Mouse (Mus musculus) hindbrain, postnatal 0 days (tissue): Measurements from ENCODE around the gene Atp8a2. TPM values are rescaled to one million over a fixed set of nuclear protein-coding genes. Genes with fewer than 3 reads are reported as not detected.
A peak's percentile ranks its signal among the peaks of the same experiment; 100 is the strongest.

Source experiments
- ATAC-seq: fragments of 200-750 bp; cut with Nextera tagmentation; 2 replicates; pipeline ENCODE4 v1.8.0; 2017; ENCODE audit warnings: mild to moderate bottlenecking, moderate TSS enrichment, moderate library complexity
- DNase-seq: peaks from one replicate; pipeline ENCODE4 v3.0.0-alpha.2; 2015; ENCODE audit warnings: low spot score
- H3K27ac ChIP-seq: fragments of 300-500 bp; sonication (generic); 2 replicates; pipeline ENCODE4 v1.5.1; 2014; ENCODE audit warnings: mild to moderate bottlenecking
- H3K27me3 ChIP-seq: fragments of 300-500 bp; sonication (generic); 2 replicates; pipeline ENCODE4 v1.6.1; 2014; ENCODE audit warnings: low read length, mixed read lengths; ENCODE audit not compliant: insufficient read depth
- H3K36me3 ChIP-seq: fragments of 300-500 bp; sonication (generic); 2 replicates; pipeline ENCODE4 v1.6.1; 2014; ENCODE audit warnings: low read length, mixed read lengths; ENCODE audit not compliant: insufficient read depth
- H3K4me1 ChIP-seq: fragments of 300-500 bp; sonication (generic); 2 replicates; pipeline ENCODE4 v1.6.1; 2014; ENCODE audit warnings: antibody characterized with exemption, low read length, mixed read lengths; ENCODE audit not compliant: insufficient read depth
- H3K4me2 ChIP-seq: fragments of 300-500 bp; sonication (generic); 2 replicates; pipeline ENCODE4 v1.6.1; 2014; ENCODE audit warnings: low read depth, mild to moderate bottlenecking, low read length, moderate library complexity, mixed read lengths
- H3K4me3 ChIP-seq: fragments of 300-500 bp; sonication (generic); 2 replicates; pipeline ENCODE4 v1.5.1; 2014; ENCODE audit warnings: low read length
- H3K9ac ChIP-seq: fragments of 300-500 bp; sonication (generic); replicated peaks from 2 replicates; pipeline ENCODE4 v1.6.1; 2014; ENCODE audit warnings: mild to moderate bottlenecking, low read length, moderate library complexity, mixed read lengths
- H3K9me3 ChIP-seq: fragments of 300-500 bp; sonication (generic); 2 replicates; pipeline ENCODE4 v1.6.1; 2016; ENCODE audit warnings: low read length, mixed read lengths
- CTCF ChIP-seq: IDR thresholded peaks from 2 replicates; pipeline ENCODE4 v1.5.1; 2016; ENCODE audit warnings: antibody characterized with exemption, control low read depth, low read depth
- WGBS: fragments of 180-500 bp; shearing (Covaris S2); extraction: QIAGEN DNeasy Blood & Tissue Kit; methylation state at CpG from one replicate; pipeline ENCODE4 v1.1.7; 2014; 5-methylcytosine and 5-hydroxymethylcytosine counted together
- polyA plus RNA-seq: library from polyadenylated mRNA; unstranded; fragments of >200 nt; fragmentation: Nextera tagmentation; extraction: Ambion mirVana; gene quantifications from 2 replicates; pipeline ENCODE4 v1.2.1, GENCODE M21; 2015
- total RNA-seq: library from RNA; depleted of rRNA; stranded (reverse); fragments of >200 nt; gene quantifications from 2 replicates; pipeline ENCODE4 v1.2.3, GENCODE M21; 2014

Atp8a2 gene
- total and polyA plus RNA-seq, 2 experiments from 2014 or later: 29.1 to 41.7 TPM

DNA sequence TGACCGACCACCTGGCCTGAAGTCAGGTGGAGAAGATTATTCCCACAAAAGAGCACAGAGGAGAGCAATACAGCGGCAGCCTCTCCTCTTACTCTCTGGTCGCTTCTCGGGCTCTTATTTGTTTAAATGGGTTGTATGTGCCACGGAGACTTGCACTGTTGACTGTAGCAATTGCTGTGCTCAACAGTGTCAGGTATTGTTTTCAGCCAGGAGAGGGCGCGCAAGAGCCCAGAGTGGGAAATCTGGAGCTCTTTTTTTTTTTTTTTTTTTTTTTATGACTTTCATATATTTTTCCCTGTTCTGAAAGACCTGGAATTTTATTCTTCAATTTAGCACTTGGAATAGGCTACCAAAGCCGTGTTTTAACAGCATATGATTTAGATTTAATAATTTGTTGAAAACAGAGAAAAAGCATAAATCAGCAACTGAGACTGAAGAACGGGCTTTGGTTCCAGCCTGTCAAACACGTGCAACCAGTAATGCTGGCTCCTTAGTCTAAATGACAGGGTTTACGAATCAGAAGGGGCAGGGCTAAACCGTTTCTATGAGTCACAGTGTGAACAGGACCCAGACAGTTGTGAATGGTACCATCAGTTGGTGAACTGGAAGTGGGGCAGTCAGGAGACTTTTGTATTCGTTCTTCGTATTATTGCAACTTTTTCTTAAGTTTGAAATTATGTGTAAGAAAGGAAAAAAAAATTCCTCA lies 583.9 kb downstream of the Atp8a2 start:
- Histone ChIP-seq H3K9ac (no peak overlapping the region), H3K4me1 (no peaks in the 10 kb centered on the region), H3K27me3 (no peaks in the 10 kb centered on the region), H3K36me3 (no peaks in the 10 kb centered on the region), H3K9me3 (no peaks in the 10 kb centered on the region), H3K4me2 (no peak overlapping the region), H3K27ac (no peak overlapping the region), H3K4me3 (no peak overlapping the region)
- TF ChIP-seq CTCF: peak; percentile 77
- DNase-seq (peak; percentile 82), ATAC-seq (no peak)
- 49% methylated on average over 14 of the region's 14 CpGs for WGBS

DNA sequence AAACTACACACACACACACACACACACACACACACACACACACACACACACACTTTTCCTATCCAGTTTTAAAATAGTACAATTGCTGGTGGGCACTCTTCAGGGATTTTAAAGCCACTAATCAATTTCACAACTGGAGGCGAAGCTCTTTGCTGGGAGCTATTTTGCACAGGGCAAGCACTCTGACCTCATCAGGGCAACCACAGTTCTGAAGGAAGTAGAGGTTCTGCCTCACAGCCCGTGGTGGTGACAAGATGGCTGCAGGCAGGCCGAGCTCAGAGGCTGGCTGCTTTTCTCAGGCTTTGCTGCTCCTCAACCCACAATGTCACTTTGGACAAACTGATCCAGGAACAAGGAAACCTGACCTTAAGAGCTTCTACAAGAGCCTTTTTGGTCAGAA lies 590.0 kb downstream of the Atp8a2 start:
- Histone ChIP-seq H3K4me1 (no peaks in the 10 kb centered on the region), H3K4me3 (no peak overlapping the region), H3K27ac (no peak overlapping the region), H3K4me2 (no peak overlapping the region), H3K36me3 (no peaks in the 10 kb centered on the region), H3K9ac (no peak overlapping the region), H3K27me3 (0 out of 2 replicates have a peak, but pooled peaks cover 4% of the 10 kb centered on the region), H3K9me3 (no peaks in the 10 kb centered on the region)
- TF ChIP-seq CTCF: no peak
- no peak for ATAC-seq
- no peak for DNase-seq
- 55% methylated on average over 3 of the region's 3 CpGs for WGBS

DNA sequence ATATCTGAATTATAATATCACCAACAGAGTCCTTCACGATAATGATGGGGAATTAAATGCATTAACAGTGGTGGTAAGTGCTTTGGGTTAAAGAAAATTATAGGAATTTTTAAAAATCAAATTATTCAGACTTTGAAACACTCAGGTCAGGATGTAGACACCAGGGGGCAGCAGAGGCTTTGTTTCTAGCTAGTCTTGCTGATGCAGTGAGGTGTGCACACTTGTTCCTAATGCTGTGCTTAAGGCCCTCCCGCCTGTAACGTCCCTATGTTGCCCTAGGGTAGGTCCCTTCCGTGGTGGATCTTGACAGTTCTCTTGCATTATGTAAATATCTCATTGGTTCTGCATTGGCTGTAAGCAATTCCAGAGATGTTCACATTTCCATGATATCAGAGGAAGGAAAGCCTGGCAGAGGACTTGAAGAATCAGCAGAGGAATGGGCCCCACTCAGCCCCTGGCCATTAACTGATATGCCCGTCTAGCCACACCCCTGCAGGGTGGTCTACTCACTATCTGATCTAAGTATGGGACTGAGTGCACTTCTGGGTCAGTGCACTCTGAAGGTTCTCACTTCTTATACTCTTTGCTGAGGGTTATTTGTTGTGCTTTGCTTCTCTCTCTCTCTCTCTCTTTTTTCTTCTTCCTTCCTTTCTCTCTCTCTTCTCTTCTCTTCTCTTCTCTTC lies 591.2 kb downstream of the Atp8a2 start:
- 18% methylated on average over 5 of the region's 5 CpGs for WGBS
- ATAC-seq (peak; percentile 70), DNase-seq (peak; percentile 85)
- H3K9me3 ChIP-seq: no peaks in the 10 kb centered on the region
- no peaks in the 10 kb centered on the region for H3K4me1 ChIP-seq
- no peak overlapping the region for H3K4me2 ChIP-seq
- H3K36me3 ChIP-seq: no peaks in the 10 kb centered on the region
- no peak overlapping the region for H3K4me3 ChIP-seq
- H3K9ac ChIP-seq: no peak overlapping the region
- 0 out of 2 replicates have a peak, but pooled peaks cover 8% of the 10 kb centered on the region for H3K27me3 ChIP-seq
- peak; percentile 77 for TF ChIP-seq CTCF
- no peak overlapping the region for H3K27ac ChIP-seq

DNA sequence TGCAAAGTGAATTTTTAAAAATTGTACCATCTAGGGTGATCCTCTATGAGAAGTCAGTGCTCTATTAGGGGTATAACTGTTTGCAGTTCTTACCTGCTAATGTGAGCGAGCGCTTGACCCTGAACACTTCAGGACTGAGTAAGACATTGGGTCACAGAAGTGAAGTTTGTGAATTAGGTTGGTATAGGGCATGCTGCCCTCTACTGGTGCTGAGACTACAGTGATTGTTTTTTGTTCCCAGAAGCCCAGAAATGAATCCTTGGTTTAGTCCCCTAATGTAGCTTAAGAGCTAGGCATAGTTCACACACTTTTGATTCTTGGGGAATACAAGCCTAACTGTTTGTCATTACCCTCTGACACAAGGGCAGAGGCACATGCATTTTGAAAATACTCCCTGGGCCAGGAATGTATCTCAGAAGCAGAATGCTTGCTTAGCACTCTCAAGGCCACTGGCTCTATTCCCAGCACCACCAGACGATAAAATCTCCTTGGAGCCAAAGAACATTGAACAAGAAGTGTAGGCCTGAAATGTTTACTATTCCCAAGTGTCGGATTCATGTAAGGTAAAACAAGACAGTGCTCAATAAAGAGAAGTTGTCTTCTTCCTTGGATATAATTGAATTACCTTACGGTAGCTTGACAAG lies 592.9 kb downstream of the Atp8a2 start:
- DNase-seq (peak; percentile 50), ATAC-seq (no peak)
- WGBS: 69% methylated on average over 5 of the region's 5 CpGs
- H3K4me2 ChIP-seq: no peak overlapping the region
- no peak overlapping the region for H3K9ac ChIP-seq
- H3K4me1 ChIP-seq: no peaks in the 10 kb centered on the region
- no peak overlapping the region for H3K27ac ChIP-seq
- H3K4me3 ChIP-seq: no peak overlapping the region
- no peaks in the 10 kb centered on the region for H3K9me3 ChIP-seq
- 0 out of 2 replicates have a peak, but pooled peaks cover 8% of the 10 kb centered on the region for H3K27me3 ChIP-seq
- TF ChIP-seq CTCF: peak; percentile 71
- no peaks in the 10 kb centered on the region for H3K36me3 ChIP-seq

DNA sequence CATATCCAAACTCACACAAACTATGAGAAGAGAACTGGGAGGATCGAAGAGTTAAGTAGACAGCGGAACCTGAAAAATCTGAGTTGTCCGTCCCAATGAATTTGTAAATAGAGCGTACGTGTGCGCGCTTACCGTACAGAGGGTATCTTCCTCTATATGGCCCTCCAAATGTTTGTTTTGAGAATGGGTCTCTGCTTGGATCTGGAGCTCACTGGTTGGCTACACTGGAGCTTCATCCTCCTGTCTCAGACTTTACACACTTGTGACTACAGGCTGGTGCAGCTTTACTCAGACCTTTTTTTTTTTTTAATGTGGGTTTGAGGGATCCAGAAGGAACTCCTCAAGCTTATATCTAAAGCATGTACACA lies 598.7 kb downstream of the Atp8a2 start:
- no peak for TF ChIP-seq CTCF
- H3K4me1 ChIP-seq: 0 out of 2 replicates have a peak, but pooled peaks cover 7% of the 10 kb centered on the region
- H3K9ac ChIP-seq: peak overlapping the region; percentile 91
- peak overlapping the region; percentile 86 for H3K4me3 ChIP-seq
- ATAC-seq (peak; percentile 43; the same call in 1 of the 2 replicates), DNase-seq (no peak)
- no peaks in the 10 kb centered on the region for H3K36me3 ChIP-seq
- H3K4me2 ChIP-seq: peak overlapping the region; percentile 91
- H3K9me3 ChIP-seq: no peaks in the 10 kb centered on the region
- WGBS: 5% methylated on average over 8 of the region's 8 CpGs
- H3K27ac ChIP-seq: peak overlapping the region; percentile 75
- H3K27me3 ChIP-seq: 0 out of 2 replicates have a peak, but pooled peaks cover 6% of the 10 kb centered on the region

DNA sequence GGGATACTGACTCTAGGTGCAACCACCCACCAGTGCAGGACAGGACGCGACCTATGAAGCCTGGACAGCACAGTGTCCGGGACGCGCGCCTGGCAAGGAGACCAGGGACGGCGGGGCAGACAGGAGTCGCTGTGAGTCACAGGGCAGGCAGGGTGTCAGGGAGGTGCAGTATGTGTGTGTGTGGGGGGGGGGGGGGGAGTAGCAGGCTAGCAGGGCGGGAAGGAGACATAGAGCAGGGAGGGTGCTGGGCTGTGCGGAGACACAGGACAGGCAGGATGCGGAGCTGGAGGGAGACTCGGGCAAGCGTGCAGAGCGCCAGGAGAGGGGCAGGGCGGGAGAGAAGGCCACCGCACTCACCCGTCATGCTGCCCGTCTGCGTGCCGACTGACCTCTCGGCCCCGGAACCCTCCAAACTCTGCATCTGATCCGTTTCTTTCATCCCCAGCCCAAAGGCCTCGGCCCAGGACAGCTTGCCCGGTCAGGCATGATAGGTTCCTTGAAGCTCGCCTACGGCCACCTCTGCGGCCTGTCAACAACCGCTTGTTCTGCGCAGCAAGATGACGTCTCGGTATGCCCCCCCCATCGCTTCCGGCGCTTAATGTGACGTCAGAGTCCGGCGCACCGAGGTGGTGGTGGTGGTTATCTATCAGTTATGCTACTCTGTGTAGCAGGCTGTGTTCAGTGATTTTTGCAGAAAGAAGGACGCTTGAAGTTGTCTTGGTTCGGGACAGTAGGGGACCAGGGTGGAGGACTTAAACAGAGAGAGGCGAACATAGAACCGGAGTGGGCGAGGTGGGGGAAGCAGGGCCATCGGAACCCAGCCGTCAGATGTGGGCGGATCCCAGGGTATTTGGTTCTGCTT lies 599.4 kb downstream of the Atp8a2 start, which contains the start of gene Cdadc1:
TSS of gene Cdadc1 (minus strand) at position 562 of the 862 bp plus-strand sequence.
- H3K27me3 ChIP-seq: 0 out of 2 replicates have a peak, but pooled peaks cover 4% of the 10 kb centered on the region
- H3K36me3 ChIP-seq: no peaks in the 10 kb centered on the region
- no peaks in the 10 kb centered on the region for H3K9me3 ChIP-seq
- TF ChIP-seq CTCF: peak; percentile 39
- DNase-seq (peak; percentile 95), ATAC-seq (peak; percentile 97)
- peak within 1 kb of the TSS; percentile 91 for H3K4me2 ChIP-seq
- under 1% methylated on average over 46 of the region's 48 CpGs for WGBS
- H3K4me3 ChIP-seq: peak within 1 kb of the TSS; percentile 86
- H3K27ac ChIP-seq: peak within 1 kb of the TSS; percentile 75
- peak within 1 kb of the TSS; percentile 91 for H3K9ac ChIP-seq
- H3K4me1 ChIP-seq: 0 out of 2 replicates have a peak, but pooled peaks cover 7% of the 10 kb centered on the region
